Comparison of ENCODE assay signal across 8 mouse cellular contexts in the genomic region with DNA sequence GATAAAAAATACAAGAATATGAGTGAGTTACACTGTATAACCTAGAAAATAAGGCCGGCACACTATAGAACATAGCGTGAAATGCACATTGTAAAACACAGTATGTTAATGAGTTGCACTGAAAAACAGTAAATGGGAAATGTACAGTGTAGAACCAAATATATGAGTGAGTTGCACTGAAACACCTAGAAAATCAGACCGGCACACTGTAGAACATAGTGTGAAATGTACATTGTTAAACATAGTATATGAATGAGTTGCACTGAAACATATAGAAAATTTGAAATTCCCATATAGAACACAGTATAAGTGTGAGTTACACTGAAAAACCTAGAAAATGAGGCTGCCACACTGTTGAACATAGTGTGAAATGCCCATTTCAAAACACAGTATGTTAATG.
DNase-seq lines count a peak whose midpoint lies in the region; ATAC-seq and TF ChIP-seq lines count a peak whose summit lies in the region.

No protein-coding gene starts in this region.

- intact Hi-C loops in heart, adult 2 months (cut with DNase I), result no loop called here

- no peak overlapping the region for H3K4me3 ChIP-seq in heart, adult 2 months
- no peak overlapping the region for H3K4me3 ChIP-seq in ES-E14 (ENCODE audit: insufficient read depth in 1 of 2, low read depth in 1 of 2, low read length in 2 of 2, poor library complexity in 1 of 2, severe bottlenecking in 1 of 2)
- no peak overlapping the region for H3K4me3 ChIP-seq in embryonic facial prominence, embryonic 14.5 days (ENCODE audit: low read depth, low read length)
- no peak overlapping the region for H3K4me3 ChIP-seq in hindbrain, embryonic 12.5 days
- no peak overlapping the region for H3K4me3 ChIP-seq in liver, embryonic 13.5 days (replicated peaks)

- no peak overlapping the region for H3K27ac ChIP-seq in heart, adult 2 months
- no peak overlapping the region for H3K27ac ChIP-seq in ES-E14 (ENCODE audit: insufficient read depth, low read depth, low read length, poor library complexity, severe bottlenecking)
- no peak overlapping the region for H3K27ac ChIP-seq in embryonic facial prominence, embryonic 14.5 days (replicated peaks; ENCODE audit: low read depth, low read length)
- no peak overlapping the region for H3K27ac ChIP-seq in hindbrain, embryonic 12.5 days
- no peak overlapping the region for H3K27ac ChIP-seq in liver, embryonic 13.5 days

- no peaks in the 10 kb centered on the region for H3K27me3 ChIP-seq in heart, adult 2 months (ENCODE audit: control insufficient read depth, insufficient read depth, low read length)
- H3K27me3 ChIP-seq in embryonic facial prominence, embryonic 14.5 days (replicated peaks; ENCODE audit: control insufficient read depth, insufficient read depth, low read length), result no peaks in the 10 kb centered on the region
- H3K27me3 ChIP-seq in hindbrain, embryonic 12.5 days, result no peaks in the 10 kb centered on the region
- H3K27me3 ChIP-seq in liver, embryonic 13.5 days, result no peaks in the 10 kb centered on the region

- peak; percentile 97 for ATAC-seq in embryonic facial prominence, embryonic 14.5 days (ENCODE audit: low read depth)
- ATAC-seq in hindbrain, embryonic 12.5 days (ENCODE audit: low FRiP score), result peak; percentile 100
- ATAC-seq in liver, embryonic 13.5 days (ENCODE audit: low read depth), result peak; percentile 93
- peak; percentile 100 for ATAC-seq in neutrophil, adult 5-6 weeks (ENCODE audit: extremely low read depth, insufficient number of reproducible peaks, low FRiP score, poor library complexity, severe bottlenecking)

- peak; percentile 2 to 6 for DNase-seq in heart, adult 18-20 months
- no peak for DNase-seq in heart, adult 2 months
- DNase-seq in ES-E14 (ENCODE audit: low read depth, low spot score), result peak; percentile 71
- peak; percentile 88 for DNase-seq in embryonic facial prominence, embryonic 14.5 days (ENCODE audit: low spot score)
- DNase-seq in liver, embryonic 13.5 days, result no peak
- no peak for DNase-seq in layer of hippocampus, postnatal 25 days (ENCODE audit: extremely low spot score in 1 of 2, low spot score in 1 of 2)

- in situ Hi-C loops in ES-E14 (cut with MboI; ENCODE audit: low sequenced_read_pairs in 2 of 2, unreplicated experiment in 2 of 2), result no loop called here

- H3K9me3 ChIP-seq in ES-E14 (ENCODE audit: control insufficient read depth, insufficient read depth, low read depth, low read length), result no peaks in the 10 kb centered on the region
- H3K9me3 ChIP-seq in embryonic facial prominence, embryonic 14.5 days (ENCODE audit: control insufficient read depth, low read length), result no peaks in the 10 kb centered on the region
- no peaks in the 10 kb centered on the region for H3K9me3 ChIP-seq in hindbrain, embryonic 12.5 days (replicated peaks)
- no peaks in the 10 kb centered on the region for H3K9me3 ChIP-seq in liver, embryonic 13.5 days (replicated peaks)

- H3K4me2 ChIP-seq in embryonic facial prominence, embryonic 14.5 days (ENCODE audit: low read depth, low read length), result no peak overlapping the region
- H3K4me2 ChIP-seq in hindbrain, embryonic 12.5 days (replicated peaks), result no peak overlapping the region
- no peak overlapping the region for H3K4me2 ChIP-seq in liver, embryonic 13.5 days

- H3K4me1 ChIP-seq in heart, adult 2 months (ENCODE audit: control insufficient read depth, insufficient read depth, low read length), result no peaks in the 10 kb centered on the region
- no peaks in the 10 kb centered on the region for H3K4me1 ChIP-seq in ES-E14 (ENCODE audit: control insufficient read depth in 2 of 2, insufficient read depth in 2 of 2, low read length in 2 of 2, poor library complexity in 1 of 2)
- H3K4me1 ChIP-seq in embryonic facial prominence, embryonic 14.5 days (ENCODE audit: control insufficient read depth, insufficient read depth, low read length), result no peaks in the 10 kb centered on the region
- no peaks in the 10 kb centered on the region for H3K4me1 ChIP-seq in hindbrain, embryonic 12.5 days
- H3K4me1 ChIP-seq in liver, embryonic 13.5 days (replicated peaks), result no peaks in the 10 kb centered on the region

- no peak for TF ChIP-seq POLR2A in heart, adult 2 months (IDR thresholded peaks at IDR 0.05; ENCODE audit: insufficient read depth, low read depth, low read length)

- H3K9ac ChIP-seq in heart, adult 2 months (ENCODE audit: low read depth, low read length), result no peak overlapping the region
- no peak overlapping the region for H3K9ac ChIP-seq in ES-E14 (ENCODE audit: insufficient read depth, low read depth, low read length, poor library complexity, severe bottlenecking)
- H3K9ac ChIP-seq in embryonic facial prominence, embryonic 14.5 days (ENCODE audit: low read depth, low read length), result no peak overlapping the region
- H3K9ac ChIP-seq in hindbrain, embryonic 12.5 days, result no peak overlapping the region
- no peak overlapping the region for H3K9ac ChIP-seq in liver, embryonic 13.5 days

- no peak for TF ChIP-seq CTCF in heart, adult 2 months (IDR thresholded peaks at IDR 0.05)

- no peaks in the 10 kb centered on the region for H3K79me2 ChIP-seq in heart, adult 2 months (replicated peaks; ENCODE audit: control insufficient read depth, insufficient read depth, low read length)

- 61% methylated on average over 3 of the region's 3 CpGs for WGBS in heart, adult 2 months
- 81% methylated on average over 3 of the region's 3 CpGs for WGBS in embryonic facial prominence, embryonic 14.5 days
- WGBS in hindbrain, embryonic 12.5 days, result 61% methylated on average over 3 of the region's 3 CpGs
- 47% methylated on average over 3 of the region's 3 CpGs for WGBS in liver, embryonic 13.5 days (ENCODE audit: insufficient replicate concordance)

- no peaks in the 10 kb centered on the region for H3K36me3 ChIP-seq in heart, adult 2 months (ENCODE audit: control insufficient read depth, insufficient read depth, low read length)
- H3K36me3 ChIP-seq in ES-E14 (ENCODE audit: control insufficient read depth, insufficient read depth, low read length, poor library complexity, severe bottlenecking), result no peaks in the 10 kb centered on the region
- no peaks in the 10 kb centered on the region for H3K36me3 ChIP-seq in embryonic facial prominence, embryonic 14.5 days (ENCODE audit: control insufficient read depth, insufficient read depth, low read length)
- no peaks in the 10 kb centered on the region for H3K36me3 ChIP-seq in hindbrain, embryonic 12.5 days
- no peaks in the 10 kb centered on the region for H3K36me3 ChIP-seq in liver, embryonic 13.5 days

- TF ChIP-seq EP300 in heart, adult 2 months (IDR thresholded peaks at IDR 0.05; ENCODE audit: insufficient read depth, low read depth, low read length), result no peak

TF ChIP-seq in ES-E14, 5 proteins besides CTCF, POLR2A, EP300 and RAD21:
- TF ChIP-seq HCFC1 (IDR thresholded peaks at IDR 0.05; ENCODE audit: borderline replicate concordance, insufficient read depth, low read length), result no peak
- TF ChIP-seq MAFK (IDR thresholded peaks at IDR 0.05; ENCODE audit: insufficient read depth, low read depth, low read length), result no peak
- TF ChIP-seq ZC3H11A (IDR thresholded peaks at IDR 0.05; ENCODE audit: borderline replicate concordance, low read depth, low read length), result no peak
- no peak for TF ChIP-seq ZNF384 (IDR thresholded peaks at IDR 0.05; ENCODE audit: low read depth, low read length)
- no peak for TF ChIP-seq CHD2 (IDR thresholded peaks at IDR 0.05; ENCODE audit: low read depth, low read length)

Comparison
In these comparisons a context has a peak if more than half of its experiments do, and no peak if none do; other contexts are left out.
1. DNase-seq: peak in heart, adult 18-20 months (2 of 2), ES-E14 (single experiment) and embryonic facial prominence, embryonic 14.5 days (single experiment); none in heart, adult 2 months (0 of 2), liver, embryonic 13.5 days (single experiment) and layer of hippocampus, postnatal 25 days (0 of 2).
2. Peak in every context shown above with its lines, with median percentiles within 50 percentile points of each other: ATAC-seq.